Mouse (Mus musculus) bone marrow, adult 2 months (tissue): ENCODE data around the gene Tnfrsf19. TPM values are rescaled to one million over a fixed set of nuclear protein-coding genes. Genes with fewer than 3 reads are reported as not detected.

ENCODE experiments used
- H3K27ac ChIP-seq: fragments of 200-500 bp; 2 replicates; pipeline ENCODE4 v1.5.1; 2012; ENCODE audit warnings: low read depth, mild to moderate bottlenecking, control low read depth, inconsistent platforms, low read length; ENCODE audit not compliant: control insufficient read depth, poor library complexity, insufficient read depth
- H3K4me1 ChIP-seq: fragments of 200-500 bp; 2 replicates; pipeline ENCODE4 v1.6.1; 2011; ENCODE audit warnings: low read length; ENCODE audit not compliant: control insufficient read depth, insufficient read depth
- H3K4me3 ChIP-seq: fragments of 200-500 bp; replicated peaks from 2 replicates; pipeline ENCODE3; 2011; ENCODE audit warnings: mild to moderate bottlenecking, low read depth, low read length, control low read depth; ENCODE audit not compliant: control insufficient read depth
- CTCF ChIP-seq: fragments of 200-500 bp; IDR thresholded peaks from 2 replicates; pipeline ENCODE4 v1.5.1; 2011; ENCODE audit warnings: low read length, control low read depth; ENCODE audit not compliant: control insufficient read depth, insufficient read depth
- POLR2A ChIP-seq: fragments of 200-500 bp; IDR thresholded peaks from 2 replicates; pipeline ENCODE4 v1.6.1; 2011; ENCODE audit warnings: low read depth, mild to moderate bottlenecking, control low read depth, low read length, borderline replicate concordance; ENCODE audit not compliant: control insufficient read depth
- WGBS: fragments of 180-500 bp; shearing (Covaris S2); methylation state at CpG from one replicate; pipeline ENCODE4 v1.1.7; 2018; 5-methylcytosine and 5-hydroxymethylcytosine counted together
- polyA plus RNA-seq: library from polyadenylated mRNA; stranded (reverse); fragments of >200 nt; gene quantifications from 2 replicates; pipeline ENCODE4 v1.2.4, GENCODE M21; 2011; ENCODE audit warnings: low replicate concordance; ENCODE audit not compliant: missing spikeins, insufficient read depth, insufficient read length

The Tnfrsf19 gene
- polyA plus RNA-seq, 1 experiment = 2.9 TPM

DNA sequence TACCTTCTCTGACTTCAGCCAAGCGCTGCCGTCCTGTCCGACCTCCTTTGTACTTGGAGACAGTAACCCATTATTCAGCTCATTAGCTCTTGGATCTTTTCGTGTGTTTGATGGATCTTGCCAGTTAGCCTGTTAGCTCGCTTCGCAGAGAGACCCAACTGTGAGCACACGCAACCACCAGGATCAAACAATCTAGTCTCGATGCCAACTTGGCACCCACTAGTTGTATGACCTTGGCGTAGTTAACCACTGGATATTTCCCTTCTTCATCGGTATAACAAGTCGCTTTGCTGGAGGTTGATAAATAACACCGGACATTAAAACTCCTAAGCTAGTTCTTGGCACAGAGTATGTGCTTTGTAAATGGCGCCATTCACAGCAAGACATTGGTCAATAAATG, 6.1 kb downstream of the Tnfrsf19 start:
- no peak for TF ChIP-seq CTCF
- no peak for TF ChIP-seq POLR2A
- Histone ChIP-seq H3K4me1 (no peaks in the 10 kb centered on the region), H3K4me3 (no peak overlapping the region), H3K27ac (no peak overlapping the region)
- WGBS = 91% methylated on average over 13 of the region's 13 CpGs

DNA sequence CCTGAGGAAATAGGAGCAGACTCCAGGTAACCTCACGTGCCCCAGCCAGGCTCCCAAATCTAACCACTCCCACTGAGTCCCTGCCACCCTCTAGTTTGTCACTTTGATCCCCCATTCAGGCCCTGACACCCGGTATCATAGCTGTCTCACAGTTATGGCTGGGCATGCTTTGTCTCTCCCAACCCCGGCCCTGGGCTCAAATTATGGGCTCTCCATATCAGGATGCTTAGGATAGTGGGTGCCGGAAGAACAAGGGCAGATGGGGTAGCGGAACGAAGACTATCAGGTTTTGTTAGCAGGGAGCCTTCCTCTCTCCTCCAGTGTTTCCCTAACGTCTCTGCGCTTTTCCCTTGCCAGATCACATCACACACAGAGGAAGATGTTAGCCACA, 8.2 kb downstream of the Tnfrsf19 start:
- no peak for TF ChIP-seq CTCF
- TF ChIP-seq POLR2A = no peak
- H3K27ac ChIP-seq = no peak overlapping the region
- H3K4me3 ChIP-seq = no peak overlapping the region
- no peaks in the 10 kb centered on the region for H3K4me1 ChIP-seq
- 54% methylated on average over 8 of the region's 8 CpGs for WGBS

DNA sequence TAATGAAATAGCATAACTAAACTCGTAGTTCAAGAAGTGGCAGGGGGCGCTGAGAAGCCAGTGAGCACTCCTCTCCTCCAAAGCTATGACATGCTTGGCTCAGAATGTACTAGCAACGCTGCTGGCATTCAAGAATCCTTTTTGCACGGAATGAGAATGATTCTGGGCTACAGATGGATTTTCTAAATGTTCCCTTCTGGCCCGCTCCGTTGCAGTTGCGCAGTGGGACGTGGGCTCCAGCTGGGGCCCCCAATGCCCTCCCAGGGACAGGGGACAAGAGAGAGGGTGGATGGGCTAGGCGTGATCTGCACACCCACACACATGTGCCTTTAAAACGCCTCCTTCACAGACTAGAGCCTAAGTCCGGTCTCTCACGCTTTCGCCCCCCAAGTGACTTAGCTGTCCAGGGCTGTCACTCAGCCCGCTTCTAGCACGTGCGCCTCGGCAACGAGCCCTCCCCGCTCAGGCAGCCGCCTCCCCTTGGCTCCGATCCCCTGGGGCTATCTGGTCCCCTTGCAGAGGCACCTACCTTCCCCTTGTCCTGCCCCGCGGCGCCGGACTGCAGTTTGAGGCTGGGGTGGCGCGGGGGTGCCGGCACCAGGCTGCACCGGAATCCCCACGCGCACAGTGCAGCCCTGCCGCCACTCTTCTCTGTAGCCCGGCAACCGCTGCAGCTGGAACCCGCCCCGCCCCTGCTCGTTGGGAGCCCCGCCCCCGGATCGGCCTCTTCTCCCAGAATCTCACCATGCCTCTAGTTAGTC, 8.8 kb downstream of the Tnfrsf19 start:
- no peak overlapping the region for H3K4me3 ChIP-seq
- no peaks in the 10 kb centered on the region for H3K4me1 ChIP-seq
- no peak overlapping the region for H3K27ac ChIP-seq
- 3% methylated on average over 40 of the region's 40 CpGs for WGBS
- no peak for TF ChIP-seq POLR2A
- no peak for TF ChIP-seq CTCF

DNA sequence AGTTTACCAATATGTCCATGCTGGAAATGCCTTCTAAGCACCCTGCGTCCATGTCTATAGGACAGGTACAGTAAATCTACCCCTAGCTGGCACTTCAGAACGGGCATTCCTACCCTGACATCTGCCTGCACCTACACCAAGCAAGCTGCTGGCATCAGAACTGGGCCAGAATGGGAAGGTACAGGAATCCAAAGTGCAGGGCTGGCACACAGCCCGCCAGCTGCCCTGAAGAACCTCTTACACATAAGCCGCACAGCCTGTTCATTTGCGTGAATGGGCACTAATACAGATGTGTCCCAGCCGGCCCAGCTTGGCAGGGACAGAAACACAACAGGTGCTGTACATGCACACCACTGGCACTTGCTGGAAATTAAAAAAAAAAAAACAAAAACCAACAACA, 15.9 kb downstream of the Tnfrsf19 start:
- Histone ChIP-seq H3K27ac (no peak overlapping the region), H3K4me1 (no peaks in the 10 kb centered on the region), H3K4me3 (no peak overlapping the region)
- TF ChIP-seq POLR2A (no peak), CTCF (no peak)
- 90% methylated on average over 6 of the region's 6 CpGs for WGBS

- 95% methylated on average over 7 of the region's 7 CpGs for WGBS
- H3K27ac ChIP-seq = no peak overlapping the region
- no peaks in the 10 kb centered on the region for H3K4me1 ChIP-seq
- TF ChIP-seq CTCF = no peak
- TF ChIP-seq POLR2A = no peak
- H3K4me3 ChIP-seq = no peak overlapping the region
Observed at GRCm38 (mm10) chr14:61024006-61024405, 22.3 kb downstream of the Tnfrsf19 start.

DNA sequence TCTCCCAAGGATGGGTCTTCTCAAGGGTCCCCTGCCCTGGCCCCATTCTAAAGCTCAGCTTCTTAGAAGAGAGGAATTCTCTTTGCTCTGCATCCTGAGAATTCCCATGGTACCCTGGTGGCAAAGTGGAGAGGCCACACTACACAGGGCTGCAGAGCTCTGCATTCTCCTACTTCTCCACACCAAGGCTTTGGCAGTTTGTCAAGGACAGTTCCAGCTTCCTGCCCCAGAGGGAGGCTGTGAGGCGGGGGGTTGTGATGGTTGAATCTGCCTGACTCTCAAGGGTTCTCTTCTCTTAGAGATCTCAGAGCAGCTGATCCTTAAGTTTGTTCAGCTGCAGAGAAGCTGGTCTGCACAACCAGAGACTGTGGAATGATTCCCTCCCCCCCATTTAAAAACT, 23.9 kb downstream of the Tnfrsf19 start:
- no peak overlapping the region for H3K27ac ChIP-seq
- H3K4me3 ChIP-seq = no peak overlapping the region
- WGBS = 44% methylated on average over 1 of the region's 1 CpGs
- no peak for TF ChIP-seq CTCF
- no peak for TF ChIP-seq POLR2A
- no peaks in the 10 kb centered on the region for H3K4me1 ChIP-seq

DNA sequence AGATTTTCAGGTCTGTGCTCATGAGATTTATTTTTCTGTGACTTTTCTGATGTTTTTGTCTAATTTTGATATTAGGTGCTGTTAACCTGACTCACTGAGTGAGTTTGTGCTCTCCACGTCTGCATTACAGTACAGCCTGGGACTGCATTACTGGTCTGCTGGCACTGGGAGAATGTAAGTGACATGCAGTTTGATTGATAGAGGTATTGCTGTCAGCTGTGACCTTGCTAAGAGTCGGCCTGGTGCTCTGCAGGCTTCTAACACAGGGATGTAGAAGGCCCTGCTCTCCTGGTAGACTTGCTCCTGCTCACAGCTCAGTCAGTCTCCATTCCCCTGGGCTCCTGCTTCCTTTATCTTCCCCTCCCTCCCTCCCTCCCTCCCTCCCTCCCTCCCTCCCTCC, 25.3 kb downstream of the Tnfrsf19 start:
- 65% methylated on average over 2 of the region's 2 CpGs for WGBS
- no peak overlapping the region for H3K4me3 ChIP-seq
- H3K4me1 ChIP-seq = no peaks in the 10 kb centered on the region
- H3K27ac ChIP-seq = no peak overlapping the region
- TF ChIP-seq POLR2A = no peak
- no peak for TF ChIP-seq CTCF

- no peaks in the 10 kb centered on the region for H3K4me1 ChIP-seq
- H3K4me3 ChIP-seq = no peak overlapping the region
- no peak overlapping the region for H3K27ac ChIP-seq
- 76% methylated on average over 1 of the region's 1 CpGs for WGBS
- no peak for TF ChIP-seq CTCF
- no peak for TF ChIP-seq POLR2A
Observed at GRCm38 (mm10) chr14:61019880-61020279, 26.4 kb downstream of the Tnfrsf19 start.

DNA sequence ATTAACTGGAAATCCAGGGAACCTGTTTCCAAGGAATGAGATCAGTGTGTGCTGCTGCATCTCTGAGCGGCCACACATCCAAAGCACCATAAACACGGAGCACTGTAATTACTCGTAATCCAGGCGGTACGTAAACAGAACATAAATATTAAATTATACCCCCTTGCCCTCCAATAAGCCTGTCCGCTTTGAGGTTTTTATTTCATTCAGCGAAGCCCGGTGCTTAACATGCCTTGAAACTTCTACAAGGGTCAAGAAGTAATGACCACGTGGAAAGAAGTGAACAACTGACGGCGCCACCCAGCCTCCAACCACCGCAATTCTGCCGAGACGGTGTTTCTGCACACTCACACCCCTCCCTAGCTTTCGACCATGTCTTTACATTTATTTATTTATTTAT, 31.7 kb downstream of the Tnfrsf19 start:
- Histone ChIP-seq H3K27ac (no peak overlapping the region), H3K4me1 (no peaks in the 10 kb centered on the region; the same call in 1 of the 2 replicates), H3K4me3 (no peak overlapping the region)
- WGBS = 90% methylated on average over 15 of the region's 15 CpGs
- no peak for TF ChIP-seq CTCF
- TF ChIP-seq POLR2A = no peak
